In genomic region chr5:122968322-122968721, GRCm38 (mm10) we compare ENCODE assay signal across 9 mouse cellular contexts. TPM values are rescaled to one million over a fixed set of nuclear protein-coding genes. Genes with fewer than 3 reads are reported as not detected.
DNase-seq lines count a peak whose midpoint lies in the region; ATAC-seq and TF ChIP-seq lines count a peak whose summit lies in the region.
"Had no signal": no experiment of that assay in that cellular context is flagged by ENCODE, and none has a peak within 500 bp of the region (broad histone marks: within the 10 kb centered on the region; RNA-seq: fewer than 3 reads in every experiment).

No protein-coding gene starts in this region.

- H3K4me2 ChIP-seq in neural tube, embryonic 12.5 days (replicated peaks): no peak overlapping the region

- H3K4me1 ChIP-seq in cerebellum, adult 2 months (ENCODE audit: control insufficient read depth, insufficient read depth, low read length): peaks cover 16% of the 10 kb centered on the region; the same call in 1 of the 2 replicates
- H3K4me1 ChIP-seq in kidney, adult 2 months (ENCODE audit: control insufficient read depth, insufficient read depth, low read length): peaks cover 6% of the 10 kb centered on the region; the same call in 1 of the 2 replicates
- no peaks in the 10 kb centered on the region for H3K4me1 ChIP-seq in limb, embryonic 10.5 days
- no peaks in the 10 kb centered on the region for H3K4me1 ChIP-seq in neural tube, embryonic 12.5 days

- WGBS in cerebellum, adult 2 months: 49% methylated on average over 4 of the region's 4 CpGs
- 12% methylated on average over 4 of the region's 4 CpGs for WGBS in kidney, adult 2 months
- WGBS in limb, embryonic 10.5 days: 39% methylated on average over 4 of the region's 4 CpGs
- 36% methylated on average over 4 of the region's 4 CpGs for WGBS in neural tube, embryonic 12.5 days

- H3K4me3 ChIP-seq in cerebellum, adult 2 months (replicated peaks; ENCODE audit: insufficient read depth, low read depth, low read length): no peak overlapping the region
- H3K4me3 ChIP-seq in kidney, adult 2 months (ENCODE audit: insufficient read depth, low read depth, low read length): no peak overlapping the region
- no peak overlapping the region for H3K4me3 ChIP-seq in limb, embryonic 10.5 days
- H3K4me3 ChIP-seq in neural tube, embryonic 12.5 days: no peak overlapping the region

- TF ChIP-seq CTCF in cerebellum, adult 2 months (IDR thresholded peaks at IDR 0.05; ENCODE audit: borderline replicate concordance, insufficient read depth, low read depth, low read length): peak; percentile 86
- TF ChIP-seq CTCF in kidney, adult 2 months (conservative IDR thresholded peaks at IDR 0.05; ENCODE audit: insufficient read depth, insufficient read length, low read depth, low read length): peak; percentile 95

- ATAC-seq in neural tube, embryonic 12.5 days (ENCODE audit: low FRiP score, low read depth): no peak

- H3K9me3 ChIP-seq in limb, embryonic 10.5 days (replicated peaks): no peaks in the 10 kb centered on the region
- H3K9me3 ChIP-seq in neural tube, embryonic 12.5 days: no peaks in the 10 kb centered on the region

- DNase-seq in right cerebral cortex, adult 18-20 months: peak; percentile 61
- DNase-seq in right cerebral cortex, postnatal 36 days (ENCODE audit: low spot score in 2 of 2): no peak
- DNase-seq in cerebellum, adult 2 months: peak; percentile 69 to 75
- peak; percentile 84 for DNase-seq in gastrocnemius, adult 18-20 months (ENCODE audit: low spot score)
- peak; percentile 85 for DNase-seq in kidney, adult 2 months
- peak; percentile 74 for DNase-seq in limb, embryonic 10.5 days (ENCODE audit: low spot score)
- peak; percentile 35 for DNase-seq in testis, postnatal 14 days (ENCODE audit: low spot score)

- 0 out of 2 replicates have a peak overlapping the region, but pooled peaks have one; percentile 18 for H3K9ac ChIP-seq in neural tube, embryonic 12.5 days

- H3K27ac ChIP-seq in cerebellum, adult 2 months (ENCODE audit: insufficient read depth, low read length): no peak overlapping the region
- H3K27ac ChIP-seq in kidney, adult 2 months (ENCODE audit: insufficient read depth, low read depth, low read length): no peak overlapping the region
- no peak overlapping the region for H3K27ac ChIP-seq in limb, embryonic 10.5 days
- no peak overlapping the region for H3K27ac ChIP-seq in neural tube, embryonic 12.5 days
- H3K27ac ChIP-seq: macrophage had no signal

- H3K27me3 ChIP-seq in cerebellum, adult 2 months (ENCODE audit: control insufficient read depth, insufficient read depth, low read length): no peaks in the 10 kb centered on the region
- H3K27me3 ChIP-seq in kidney, adult 2 months (replicated peaks; ENCODE audit: control insufficient read depth, insufficient read depth, low read length): no peaks in the 10 kb centered on the region
- no peaks in the 10 kb centered on the region for H3K27me3 ChIP-seq in limb, embryonic 10.5 days (ENCODE audit: low read depth, poor library complexity, severe bottlenecking)
- no peaks in the 10 kb centered on the region for H3K27me3 ChIP-seq in neural tube, embryonic 12.5 days (replicated peaks)

- TF ChIP-seq POLR2A in cerebellum, adult 2 months (IDR thresholded peaks at IDR 0.05; ENCODE audit: borderline replicate concordance, insufficient read depth, low read length): no peak
- no peak for TF ChIP-seq POLR2A in kidney, adult 2 months (IDR thresholded peaks at IDR 0.05; ENCODE audit: low read depth, low read length)

- H3K36me3 ChIP-seq in kidney, adult 2 months (ENCODE audit: control insufficient read depth, insufficient read depth, low read length): no peaks in the 10 kb centered on the region
- peaks cover 15% of the 10 kb centered on the region for H3K36me3 ChIP-seq in limb, embryonic 10.5 days
- no peaks in the 10 kb centered on the region for H3K36me3 ChIP-seq in neural tube, embryonic 12.5 days

RNA-seq across cellular contexts. Expression of gene Kdm2b, which starts 21.3 kb away (rescaled TPM):
- 27.5 and 29.4 TPM in 2 replicates for polyA plus RNA-seq in cerebellum, adult 2 months (2012; rRNA removed)
- total RNA-seq in gastrocnemius, adult 18-20 months (2021): 10 to 100 TPM; 13.1 to 17.1 TPM
- 9.6 and 10.9 TPM in 2 replicates for polyA plus RNA-seq in kidney, adult 2 months (2012; rRNA removed)
- 108 and 115 TPM in 2 replicates for polyA plus RNA-seq in limb, embryonic 10.5 days (2016; fragmentation: Nextera tagmentation; extraction: Ambion mirVana)
- 105 and 106 TPM in 2 replicates for polyA plus RNA-seq in neural tube, embryonic 12.5 days (2016; fragmentation: Nextera tagmentation; extraction: Ambion mirVana)

RNA-seq across cellular contexts. Expression of gene Orai1, which starts 46.6 kb away (rescaled TPM):
- polyA plus RNA-seq in cerebellum, adult 2 months (2012; rRNA removed): 20.7 and 21.4 TPM in 2 replicates
- total RNA-seq in gastrocnemius, adult 18-20 months (2021): 10 to 100 TPM; 31.9 to 33.4 TPM
- 63.2 and 90.6 TPM in 2 replicates for polyA plus RNA-seq in kidney, adult 2 months (2012; rRNA removed)
- polyA plus RNA-seq in limb, embryonic 10.5 days (2016; fragmentation: Nextera tagmentation; extraction: Ambion mirVana): 10.2 and 11.5 TPM in 2 replicates
- 13.9 and 14.2 TPM in 2 replicates for polyA plus RNA-seq in neural tube, embryonic 12.5 days (2016; fragmentation: Nextera tagmentation; extraction: Ambion mirVana)

Comparison
In these comparisons a context has a peak if more than half of its experiments do, and no peak if none do; other contexts are left out.
1. DNase-seq: peak in right cerebral cortex, adult 18-20 months (single experiment), cerebellum, adult 2 months (2 of 2), gastrocnemius, adult 18-20 months (single experiment), kidney, adult 2 months (single experiment), limb, embryonic 10.5 days (single experiment) and testis, postnatal 14 days (single experiment); none in right cerebral cortex, postnatal 36 days (0 of 2).